Mouse (Mus musculus) olfactory bulb, adult 2 months (tissue): ENCODE measurements around the gene Arl6ip5.

Source experiments
- CTCF ChIP-seq: fragments of 200-500 bp; IDR thresholded peaks from 2 replicates; pipeline ENCODE4 v1.5.1; 2012; ENCODE audit warnings: low read depth, mild to moderate bottlenecking, low read length, moderate library complexity; ENCODE audit not compliant: insufficient read depth
- POLR2A ChIP-seq: fragments of 200-500 bp; IDR thresholded peaks from 2 replicates; pipeline ENCODE4 v1.6.1; 2012; ENCODE audit warnings: mild to moderate bottlenecking, low read depth, low read length, moderate library complexity; ENCODE audit not compliant: insufficient read depth

DNA sequence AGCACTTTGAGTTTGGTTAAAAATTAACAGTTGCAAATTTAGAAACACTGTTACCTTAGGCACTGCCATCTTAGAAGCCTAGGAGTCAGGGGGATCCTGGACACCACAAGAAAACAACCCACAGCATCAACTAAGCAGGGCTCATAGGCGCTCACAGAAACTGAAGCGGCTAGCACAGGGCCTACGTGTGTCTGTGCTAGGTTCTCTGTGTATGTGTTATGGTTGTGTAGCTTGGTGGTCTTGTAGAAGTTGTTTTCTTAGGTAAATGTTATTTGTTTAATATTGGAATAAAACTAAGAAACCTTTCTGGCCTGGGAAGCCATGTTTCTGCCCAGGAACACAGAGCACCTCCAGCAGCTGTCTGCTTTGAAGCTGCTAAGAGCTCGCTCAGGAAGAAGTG, 738 bp upstream of the Arl6ip5 start:
- TF ChIP-seq POLR2A = no peak
- TF ChIP-seq CTCF = no peak
